Mouse (Mus musculus) midbrain, embryonic 12.5 days (tissue): ENCODE measurements at regions not wholly inside any gene's neighbourhood (a gene's known extent, or its start where the extent isn't known, plus 50 kb on each side); places are given as distances from the start of the nearest gene placed in this dataset.

ENCODE experiments used
- ATAC-seq: fragments of 200-750 bp; cut with Nextera tagmentation; 2 replicates; pipeline ENCODE4 v1.8.0; 2017; ENCODE audit warnings: low read depth, moderate TSS enrichment, moderate library complexity; ENCODE audit not compliant: low FRiP score
- H3K27ac ChIP-seq: fragments of 300-500 bp; sonication (generic); replicated peaks from 2 replicates; pipeline ENCODE4 v1.5.1; 2016; ENCODE audit warnings: mild to moderate bottlenecking
- H3K27me3 ChIP-seq: fragments of 300-500 bp; sonication (generic); 2 replicates; pipeline ENCODE4 v1.6.1; 2016; ENCODE audit warnings: mild to moderate bottlenecking
- H3K36me3 ChIP-seq: fragments of 300-500 bp; sonication (generic); 2 replicates; pipeline ENCODE4 v1.6.1; 2016
- H3K4me1 ChIP-seq: fragments of 300-500 bp; sonication (generic); 2 replicates; pipeline ENCODE4 v1.6.1; 2016
- H3K4me2 ChIP-seq: fragments of 300-500 bp; sonication (generic); replicated peaks from 2 replicates; pipeline ENCODE4 v1.6.1; 2016; ENCODE audit warnings: mild to moderate bottlenecking, moderate library complexity
- H3K4me3 ChIP-seq: fragments of 300-500 bp; sonication (generic); 2 replicates; pipeline ENCODE4 v1.5.1; 2016; ENCODE audit warnings: mild to moderate bottlenecking
- H3K9ac ChIP-seq: fragments of 300-500 bp; sonication (generic); replicated peaks from 2 replicates; pipeline ENCODE4 v1.6.1; 2016; ENCODE audit warnings: mild to moderate bottlenecking, moderate library complexity
- H3K9me3 ChIP-seq: fragments of 300-500 bp; sonication (generic); 2 replicates; pipeline ENCODE4 v1.6.1; 2016; ENCODE audit warnings: mild to moderate bottlenecking
- WGBS: fragments of 180-500 bp; shearing (Covaris S2); methylation state at CpG from one replicate; pipeline ENCODE4 v1.1.7; 2016; 5-methylcytosine and 5-hydroxymethylcytosine counted together

DNA sequence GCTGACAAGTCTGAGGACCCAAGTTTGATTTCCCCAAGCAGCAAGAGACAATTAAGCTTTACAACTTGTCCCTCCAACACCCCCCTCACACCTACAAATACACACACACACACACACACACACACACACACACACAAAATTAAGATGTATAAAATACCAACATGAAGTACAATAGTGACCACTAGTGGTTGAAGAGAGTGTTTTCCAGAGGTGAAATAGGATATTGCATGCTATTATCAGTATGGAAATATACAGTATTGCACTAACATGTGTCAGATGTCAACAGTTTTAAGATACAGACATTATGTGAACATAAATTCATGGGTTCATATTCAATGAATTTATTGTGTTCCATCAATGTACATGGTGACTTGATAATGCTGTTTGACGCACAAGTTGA lies 685.7 kb upstream of the Cdh6 start:
- H3K4me1 ChIP-seq, result 0 out of 2 replicates have a peak, but pooled peaks cover under 1% of the 10 kb centered on the region
- no peaks in the 10 kb centered on the region for H3K27me3 ChIP-seq
- H3K36me3 ChIP-seq, result no peaks in the 10 kb centered on the region
- 95% methylated on average over 1 of the region's 1 CpGs for WGBS
- no peak for ATAC-seq
- H3K4me3 ChIP-seq, result no peak overlapping the region
- no peaks in the 10 kb centered on the region for H3K9me3 ChIP-seq
- no peak overlapping the region for H3K4me2 ChIP-seq
- H3K9ac ChIP-seq, result no peak overlapping the region
- H3K27ac ChIP-seq, result no peak overlapping the region

DNA sequence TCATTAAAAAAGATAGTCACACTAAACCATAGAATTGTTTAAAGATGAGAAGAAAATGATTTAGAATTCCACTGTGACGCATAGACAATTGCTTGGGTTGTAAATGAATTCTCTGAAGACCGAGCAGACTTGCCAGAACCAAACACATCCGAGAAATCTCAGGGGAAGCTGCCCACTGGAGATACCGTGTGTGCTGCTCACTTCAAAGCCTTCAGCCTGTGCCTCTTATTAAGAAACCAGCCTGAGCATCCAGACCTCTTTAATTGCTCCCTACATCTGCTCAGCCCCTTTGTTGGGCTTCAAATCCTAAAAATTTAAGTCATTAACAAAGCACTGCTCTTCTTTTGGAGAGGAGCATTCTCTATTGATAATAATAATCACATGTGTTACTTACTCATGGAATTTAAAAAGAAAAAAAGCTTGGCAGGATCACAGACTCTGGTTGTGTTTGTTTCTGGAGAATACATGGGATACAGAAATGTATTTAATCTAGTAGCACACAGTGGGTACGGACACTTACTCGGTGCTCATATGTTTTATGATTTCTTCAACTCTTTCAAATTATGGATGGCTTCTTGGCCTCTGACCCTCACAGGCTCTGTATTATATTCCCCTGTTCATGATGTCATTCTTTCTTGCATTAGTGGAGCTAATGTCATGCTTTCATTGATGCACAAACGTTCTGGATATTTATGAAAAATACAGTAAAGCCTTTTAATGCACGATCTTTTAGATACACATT lies 680.8 kb upstream of the Cdh6 start:
- no peak overlapping the region for H3K27ac ChIP-seq
- 0 out of 2 replicates have a peak, but pooled peaks cover 2% of the 10 kb centered on the region for H3K4me1 ChIP-seq
- WGBS, result 57% methylated on average over 8 of the region's 8 CpGs
- H3K4me3 ChIP-seq, result no peak overlapping the region
- ATAC-seq, result peak; percentile 76
- no peaks in the 10 kb centered on the region for H3K36me3 ChIP-seq
- H3K9me3 ChIP-seq, result no peaks in the 10 kb centered on the region
- no peak overlapping the region for H3K9ac ChIP-seq
- no peaks in the 10 kb centered on the region for H3K27me3 ChIP-seq
- H3K4me2 ChIP-seq, result no peak overlapping the region
